Mouse (Mus musculus) urinary bladder, adult 2 months (tissue): ENCODE measurements around the gene Lpxn. TPM values are rescaled to one million over a fixed set of nuclear protein-coding genes. Genes with fewer than 3 reads are reported as not detected.

Source experiments
- DNase-seq: peaks from one replicate; pipeline ENCODE4 v3.0.0; 2022; ENCODE audit warnings: low spot score
- polyA plus RNA-seq: library from polyadenylated mRNA; depleted of rRNA; stranded (reverse); fragments of >200 nt; gene quantifications from 2 replicates; pipeline ENCODE4 v1.2.3, GENCODE M21; 2012; rRNA removed

Lpxn gene
- polyA plus RNA-seq = 4.3 and 5.1 TPM in 2 replicates

DNA sequence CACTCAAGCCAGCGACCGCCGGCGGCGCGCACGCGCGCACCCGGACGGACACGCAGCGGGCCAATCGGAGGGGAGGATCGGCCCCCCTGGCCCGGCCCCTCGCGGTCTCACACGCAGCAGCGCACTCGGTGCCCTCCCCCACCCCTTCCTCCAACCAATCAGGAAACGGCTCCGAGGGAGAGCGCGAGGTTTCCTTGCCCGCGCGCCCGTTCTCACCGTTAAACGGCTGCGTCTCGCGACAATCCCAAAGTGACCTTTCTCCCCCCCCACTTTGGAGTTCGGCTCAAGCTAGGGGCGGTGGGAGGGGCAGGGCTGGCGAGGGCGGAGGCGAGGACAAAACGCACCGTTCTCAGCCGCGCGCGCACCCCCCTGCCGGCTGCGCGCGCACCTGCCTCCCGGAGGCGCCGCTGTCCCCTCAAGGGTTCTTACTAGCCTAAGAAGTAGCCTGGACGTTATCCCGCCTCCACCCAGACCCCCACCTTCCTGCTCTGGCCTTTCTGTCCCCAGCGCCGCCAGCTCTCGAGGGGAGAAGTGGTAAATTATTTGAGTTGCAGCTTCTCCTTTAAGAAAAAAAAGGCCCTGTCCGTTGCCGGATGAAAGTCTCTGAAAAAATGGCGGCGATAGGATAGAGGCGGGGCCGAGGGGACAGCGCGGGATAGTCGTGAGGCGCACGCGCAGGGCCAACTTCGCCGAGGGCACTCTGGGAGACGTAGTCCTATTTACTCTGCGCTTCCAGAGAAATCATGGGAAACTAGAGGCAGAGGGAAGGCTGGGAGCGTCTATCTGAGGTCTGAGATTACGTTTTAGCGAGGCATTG is at the start of gene Lpxn, which contains the start of gene Zfp91:
Lpxn (plus strand) TSS at position 683 of the 817 bp plus-strand sequence.
Zfp91 (minus strand) TSS at position 616 of the 817 bp plus-strand sequence.
- peak; percentile 83 for DNase-seq

DNA sequence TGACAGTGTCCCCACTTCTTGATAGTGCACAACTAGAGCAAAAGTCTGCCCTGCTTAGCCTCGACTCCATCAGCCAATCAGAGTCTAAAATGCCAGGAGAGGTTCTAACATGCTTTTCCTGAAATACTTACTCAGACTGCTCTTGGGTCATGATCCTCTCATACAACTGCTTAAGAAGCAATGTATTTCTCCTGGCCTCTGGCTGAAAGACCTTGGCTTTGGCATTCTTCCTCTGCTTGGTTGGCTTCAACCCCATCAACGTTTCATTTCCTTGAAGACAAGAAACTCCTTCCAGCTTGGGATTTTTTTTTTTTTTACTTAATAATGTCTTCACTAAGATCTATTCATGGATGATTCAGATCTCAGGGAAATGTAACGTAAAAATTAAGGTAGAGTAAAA is 39.7 kb upstream of the Lpxn start:
- no peak for DNase-seq

DNA sequence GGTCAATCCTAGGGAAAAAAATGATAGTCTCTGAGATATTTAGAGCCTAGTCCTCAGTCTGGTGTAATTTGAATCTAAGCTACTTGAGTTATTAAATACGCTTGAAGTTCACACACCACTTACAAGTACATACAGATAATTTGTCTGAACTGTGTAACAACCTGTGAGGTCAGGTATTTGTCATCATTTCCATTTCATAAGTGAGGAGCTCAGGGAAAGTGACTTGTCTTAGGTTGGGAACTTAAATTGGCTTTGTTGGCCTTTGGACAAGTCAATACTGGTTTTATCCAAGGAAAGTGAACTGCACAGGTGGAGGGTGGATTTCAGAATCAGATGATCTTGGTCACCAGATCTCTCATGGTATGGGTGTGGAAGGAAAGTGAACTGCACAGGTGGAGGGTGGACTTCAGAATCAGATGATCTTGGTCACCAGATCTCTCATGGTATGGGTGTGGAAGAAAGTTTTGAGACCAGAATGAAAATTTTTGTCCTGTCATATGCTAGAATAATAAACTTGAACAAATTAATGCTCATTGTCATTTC is 37.0 kb upstream of the Lpxn start:
- no peak for DNase-seq

DNA sequence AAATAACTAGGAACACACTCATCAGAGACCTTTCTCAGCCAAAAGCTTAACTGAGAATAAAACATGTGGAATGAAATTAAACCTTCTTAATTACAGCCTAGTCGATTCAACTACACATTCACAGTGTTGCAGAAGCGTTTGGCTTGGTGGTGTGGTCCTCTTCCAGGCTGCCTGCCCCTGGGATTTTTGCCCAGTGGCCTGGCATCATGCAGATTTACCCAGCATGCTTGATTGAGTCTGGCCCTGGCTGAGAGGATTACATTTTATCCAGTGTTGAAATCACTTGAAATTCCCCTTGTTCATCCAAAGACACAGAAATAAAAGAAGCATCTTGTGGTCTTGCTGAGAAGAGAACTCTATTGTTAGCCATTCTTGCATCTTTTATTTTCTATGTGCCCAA is 36.3 kb upstream of the Lpxn start:
- no peak for DNase-seq

DNA sequence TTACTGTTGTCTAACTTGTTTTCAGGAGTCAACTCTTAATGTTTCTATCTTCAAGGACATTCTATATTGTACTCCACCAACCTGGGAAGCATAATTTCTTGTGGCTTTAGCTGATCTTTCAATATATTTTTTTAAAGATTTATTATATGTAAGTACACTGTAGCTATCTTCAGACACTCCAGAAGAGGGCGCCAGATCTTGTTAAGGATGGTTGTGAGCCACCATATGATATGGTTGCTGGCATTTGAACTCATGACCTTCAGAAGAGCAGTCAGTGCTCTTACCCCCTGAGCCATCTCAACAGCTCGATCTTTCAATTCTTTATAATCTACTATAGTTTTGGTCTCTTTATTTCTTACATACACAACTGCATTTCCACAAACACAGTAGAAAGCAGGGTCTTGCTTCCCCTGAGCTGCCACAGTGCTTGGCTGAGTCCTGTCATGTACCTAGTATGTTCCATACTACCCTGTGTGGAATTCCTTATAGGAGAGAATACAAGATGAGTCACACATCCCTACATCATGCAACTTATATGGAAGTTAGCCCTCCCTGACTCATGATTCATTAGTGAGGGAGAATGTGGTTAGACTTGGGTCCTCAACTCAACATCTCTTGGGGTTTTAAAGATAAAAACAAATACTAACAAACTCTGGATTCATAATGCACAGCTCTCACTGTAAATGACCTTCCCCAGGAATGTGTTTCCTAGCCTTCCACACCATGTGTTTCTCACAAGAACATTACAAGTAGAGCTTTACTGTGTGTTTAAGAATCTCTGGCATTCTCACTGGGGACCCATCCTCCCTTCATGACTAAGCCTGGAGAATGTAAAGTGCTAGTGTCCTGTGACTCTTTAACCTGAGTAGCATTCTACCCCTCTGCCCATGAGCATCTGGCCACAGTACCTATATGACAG is 33.5 kb upstream of the Lpxn start:
- no peak for DNase-seq

DNA sequence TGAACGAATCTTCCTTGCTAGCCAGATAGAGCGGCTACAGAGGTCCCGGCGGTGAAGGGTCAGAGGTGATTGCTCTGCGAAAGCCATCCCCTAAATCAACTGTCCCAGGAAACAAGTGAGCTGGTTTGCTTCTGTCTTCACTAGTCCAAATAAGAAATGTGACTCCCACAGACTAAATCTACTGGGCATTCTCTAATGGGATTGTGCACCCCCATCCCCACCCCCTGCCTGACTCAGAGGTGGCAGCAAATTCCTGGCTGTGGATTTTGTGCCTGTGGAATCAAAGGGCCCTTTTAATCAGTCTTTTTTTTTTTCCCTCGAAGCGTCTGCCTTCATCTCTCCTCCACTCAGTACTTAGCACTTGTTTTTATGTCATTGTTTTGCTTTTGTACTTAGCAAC is 30.7 kb upstream of the Lpxn start, which contains the start of gene Cntf:
Cntf (minus strand) TSS at position 325 of the 400 bp plus-strand sequence.
- DNase-seq = no peak

DNA sequence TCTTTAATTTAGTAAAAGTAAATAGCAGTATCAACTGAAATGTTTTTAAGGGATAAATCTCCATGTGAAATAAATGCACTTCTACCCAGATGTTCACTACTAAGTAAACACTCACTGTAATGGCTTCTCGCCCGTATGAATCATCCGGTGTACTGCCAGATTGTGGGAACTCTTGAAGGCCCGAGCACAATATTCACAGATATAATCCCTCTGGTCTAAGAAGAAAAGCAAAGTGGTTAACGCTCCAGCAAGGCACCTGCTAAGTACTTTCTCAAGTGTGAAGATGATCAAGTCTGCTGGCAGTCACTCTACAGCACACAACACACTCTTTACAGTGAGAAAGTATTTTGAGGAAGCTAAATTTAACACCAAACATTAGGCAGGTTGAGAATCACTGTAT is 25.1 kb upstream of the Lpxn start:
- no peak for DNase-seq

DNA sequence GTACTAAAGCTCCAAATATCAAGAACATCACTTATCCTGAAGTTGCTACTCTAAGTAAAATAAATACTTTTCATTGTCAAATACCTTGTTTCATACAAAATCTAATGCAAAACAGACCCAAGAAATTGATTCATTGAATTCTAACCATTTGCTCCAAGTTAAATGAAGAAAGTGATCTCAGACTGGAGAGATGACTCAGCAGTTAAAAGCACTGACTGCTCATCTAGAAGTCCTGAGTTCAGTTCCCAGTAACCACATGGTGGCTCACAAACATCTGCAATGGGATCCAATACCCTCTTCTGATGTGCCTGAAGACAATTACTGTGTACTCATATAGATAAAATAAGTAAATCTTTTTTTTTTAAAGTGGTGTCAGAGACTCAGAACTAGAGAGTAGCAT is 15.6 kb upstream of the Lpxn start:
- no peak for DNase-seq

DNA sequence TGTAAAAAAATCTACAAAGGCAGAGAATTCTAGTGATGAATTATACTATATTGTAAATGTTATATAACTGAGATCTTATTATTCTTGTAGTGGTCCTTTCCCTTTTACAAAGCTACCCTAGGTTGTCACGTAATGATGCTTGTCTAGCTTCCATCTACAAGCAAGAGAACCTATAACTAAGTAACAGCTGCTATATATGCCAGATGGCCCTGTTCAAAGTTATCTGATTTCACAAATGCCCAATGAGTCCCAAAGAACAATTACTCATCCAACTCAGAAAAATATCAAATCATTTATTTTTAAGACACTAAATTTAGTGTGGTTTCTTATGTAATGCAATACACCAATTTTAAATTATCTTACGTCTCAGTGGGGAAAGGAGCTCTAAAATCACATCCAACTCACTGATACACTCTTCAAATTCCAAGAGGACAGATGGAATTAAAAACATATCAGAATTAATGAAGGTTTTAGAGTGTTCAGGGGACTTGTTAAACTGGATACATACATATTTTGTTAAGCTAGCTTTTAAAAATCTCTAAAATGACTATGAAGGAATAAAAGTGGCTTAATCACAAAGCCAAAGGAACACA is 9.1 kb upstream of the Lpxn start:
- DNase-seq = no peak

DNA sequence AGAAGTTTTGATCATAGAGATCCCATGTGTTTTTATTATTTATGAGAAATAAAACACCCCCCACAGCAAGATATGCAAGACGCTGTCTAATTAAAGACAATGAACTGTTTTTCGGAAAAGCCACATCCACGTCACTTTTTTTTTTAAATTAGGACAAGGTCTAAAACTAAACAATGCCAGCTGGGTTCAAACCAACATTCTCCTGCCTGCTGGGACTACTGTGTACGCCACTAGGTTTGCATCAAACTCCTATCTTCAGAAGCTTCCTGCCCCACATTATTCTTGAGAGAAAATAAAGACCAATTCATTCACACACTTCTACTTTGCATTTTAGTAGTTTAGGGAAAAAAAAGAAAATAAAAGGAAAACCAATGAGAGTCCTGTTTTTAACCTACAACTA is 8.3 kb upstream of the Lpxn start:
- DNase-seq = no peak

DNA sequence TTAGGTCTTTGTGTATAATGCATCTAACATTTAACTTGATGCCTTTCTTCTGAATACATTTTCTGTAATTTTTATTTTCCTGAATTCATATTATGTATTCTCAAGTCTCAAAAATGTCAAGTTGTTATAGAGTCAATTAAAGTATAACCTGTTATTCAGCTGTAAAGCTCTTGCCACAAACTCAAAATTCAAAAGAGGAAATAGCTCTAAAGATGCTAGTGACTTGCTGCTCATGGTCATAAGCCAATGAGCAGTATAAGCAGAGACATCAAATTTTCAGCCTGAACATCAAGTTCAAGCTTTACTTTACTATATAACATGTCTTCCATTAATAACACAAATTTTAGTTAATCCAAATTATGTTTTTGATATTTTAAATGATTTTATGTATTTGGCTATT is 3.6 kb upstream of the Lpxn start:
- DNase-seq = no peak

DNA sequence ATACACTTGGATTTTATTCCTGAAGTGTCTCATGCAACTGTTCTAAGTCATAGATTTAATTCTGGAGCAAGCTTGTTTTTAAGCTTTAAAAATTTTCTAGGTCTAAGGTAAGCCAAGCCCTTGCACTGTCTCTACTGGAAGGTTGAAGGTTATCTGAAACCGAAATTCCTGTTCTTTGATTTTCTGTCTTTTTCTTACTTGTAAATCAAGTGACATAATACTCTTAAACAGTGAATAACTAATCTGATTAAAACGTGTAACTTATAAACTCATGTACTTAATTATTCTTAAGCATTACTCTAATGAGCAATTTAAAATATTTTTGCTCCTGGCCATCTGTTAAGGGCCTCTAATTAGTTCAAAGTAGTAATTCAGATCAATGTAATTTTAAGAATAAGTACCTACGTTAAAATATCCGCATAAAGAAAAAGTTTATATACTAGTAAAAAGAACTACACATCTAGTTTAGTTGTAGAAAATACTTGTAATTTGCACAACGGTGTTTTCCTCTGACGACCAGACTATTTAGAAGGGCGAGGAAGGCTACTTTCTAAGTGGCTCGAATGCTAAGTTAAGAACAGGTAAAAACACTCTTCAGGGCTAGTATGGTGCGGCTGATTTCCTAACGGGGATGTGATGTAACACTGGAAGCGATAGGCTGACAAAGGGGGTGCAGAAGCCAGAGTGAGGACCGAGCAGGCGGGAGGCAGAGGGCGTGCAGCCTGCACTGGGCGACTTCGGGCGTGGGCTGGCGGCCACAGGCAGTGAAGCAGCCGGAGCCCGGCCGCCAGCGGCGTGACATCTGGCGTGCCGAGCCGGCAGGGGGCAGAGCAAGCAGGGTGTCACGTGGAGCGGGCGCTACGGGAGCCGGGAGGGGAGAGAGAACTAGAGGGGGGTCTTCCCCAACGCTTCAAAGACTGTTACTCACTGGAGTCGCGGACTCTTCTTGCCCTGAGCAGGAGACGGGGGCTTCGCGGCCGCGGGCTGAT is 1.6 kb upstream of the Lpxn start:
- peak; percentile 98 for DNase-seq

DNA sequence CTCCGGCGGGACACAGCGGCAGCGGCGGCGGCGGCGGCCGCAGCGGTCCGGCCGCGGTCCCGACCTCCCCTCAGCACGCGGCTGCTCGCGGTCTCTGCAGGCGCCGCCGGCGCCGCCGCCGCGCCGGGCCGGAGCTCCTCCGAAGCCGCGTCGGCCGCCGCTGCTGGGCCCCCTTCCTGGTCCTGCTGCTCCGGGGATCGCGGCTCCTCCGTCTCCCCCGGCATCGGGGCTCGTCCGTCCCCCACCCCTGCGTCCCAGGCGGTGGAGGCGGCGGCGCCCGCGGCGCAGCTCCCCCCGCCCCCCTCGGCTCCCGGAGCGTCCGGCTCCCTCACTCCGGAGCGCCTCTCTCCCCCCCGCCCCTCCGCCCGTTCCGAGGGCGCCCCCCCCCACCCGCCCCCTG is 883 bp upstream of the Lpxn start:
- DNase-seq = no peak

DNA sequence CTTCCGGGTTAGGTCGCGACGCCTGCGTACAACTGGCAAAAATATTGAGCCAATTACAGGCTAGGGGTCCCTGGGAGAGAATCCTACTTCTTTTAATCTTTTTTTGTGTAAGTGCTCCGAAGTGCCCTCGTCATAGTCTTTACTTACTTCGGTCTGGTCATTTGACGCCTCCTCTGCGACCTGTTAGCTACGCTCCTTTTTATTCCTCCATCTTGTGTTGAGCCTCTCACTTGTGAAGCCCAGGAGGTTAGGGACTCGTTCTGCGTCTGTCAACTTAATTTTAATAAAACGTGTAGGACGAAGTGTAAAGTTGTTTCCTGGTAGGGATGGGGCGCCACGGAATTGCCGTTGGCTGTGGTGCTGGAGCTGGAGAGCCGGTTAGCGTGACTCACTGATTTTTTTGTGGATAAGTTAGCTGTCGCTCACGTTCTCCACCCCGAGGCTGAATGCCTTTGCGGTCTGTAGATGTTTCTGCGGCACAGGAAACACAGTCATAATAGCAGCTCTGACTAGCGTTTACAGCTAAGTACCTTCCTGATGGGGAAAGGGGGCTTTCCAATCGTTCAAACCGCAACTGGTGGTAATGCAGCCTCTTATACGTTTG is 437 bp downstream of the Lpxn start:
- peak; percentile 51 for DNase-seq

DNA sequence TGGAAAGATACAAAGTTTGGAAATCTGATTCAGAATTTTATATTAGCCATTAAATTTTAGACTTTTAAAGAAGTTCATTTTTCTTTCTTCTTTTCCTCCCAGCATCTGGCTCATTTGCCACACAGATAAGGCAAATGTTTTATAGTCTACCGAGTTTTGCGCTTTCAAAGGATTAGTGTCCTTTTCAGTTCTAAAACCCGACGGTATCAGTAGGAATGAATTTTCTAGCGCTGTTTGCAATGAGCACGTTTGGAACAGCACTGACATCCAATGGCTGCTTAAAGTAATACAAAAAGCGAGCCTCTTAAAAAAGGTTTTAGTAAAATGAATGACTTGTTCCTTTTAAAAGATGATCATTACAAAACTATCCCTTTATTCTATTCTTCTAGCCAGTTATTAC is 1.1 kb downstream of the Lpxn start:
- no peak for DNase-seq

DNA sequence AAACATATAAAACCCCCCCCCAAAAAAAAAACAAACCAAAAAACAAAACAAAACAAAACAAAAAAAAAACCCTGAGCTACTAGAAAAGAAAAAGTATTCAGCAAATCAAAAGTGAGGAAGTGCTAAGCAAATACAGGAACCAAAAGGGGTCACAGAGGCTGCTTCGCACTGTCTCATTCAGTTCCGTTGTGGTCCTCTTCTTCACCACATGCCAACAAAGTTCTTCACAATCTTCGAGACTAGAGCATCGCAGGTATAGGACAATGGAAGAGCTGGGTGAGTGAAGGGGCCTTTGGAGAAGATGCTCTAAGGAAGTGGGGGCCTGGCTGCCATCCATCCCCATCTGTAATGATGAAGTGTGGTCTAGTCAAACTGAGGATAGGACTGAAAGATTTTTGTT is 2.4 kb downstream of the Lpxn start:
- no peak for DNase-seq

DNA sequence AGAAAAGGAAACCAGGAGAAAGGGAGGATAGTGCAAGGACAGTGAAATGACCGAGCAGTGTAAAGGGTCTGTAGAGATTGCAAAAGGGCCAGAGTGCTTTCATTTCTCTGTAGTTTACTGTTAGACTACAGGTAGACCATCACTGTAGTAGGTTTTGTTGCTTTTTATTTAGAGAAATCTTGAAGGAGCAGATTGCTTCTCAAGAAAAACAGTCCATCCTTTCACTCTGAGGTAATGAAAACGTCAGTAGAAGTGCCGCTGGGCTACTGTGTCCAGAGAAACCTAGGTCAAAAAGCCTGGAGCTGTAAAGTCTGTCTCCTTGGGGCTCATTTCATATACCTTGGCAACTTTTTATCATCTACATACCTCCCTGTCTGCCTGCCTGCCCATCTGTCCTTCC is 3.1 kb downstream of the Lpxn start:
- DNase-seq = no peak

DNA sequence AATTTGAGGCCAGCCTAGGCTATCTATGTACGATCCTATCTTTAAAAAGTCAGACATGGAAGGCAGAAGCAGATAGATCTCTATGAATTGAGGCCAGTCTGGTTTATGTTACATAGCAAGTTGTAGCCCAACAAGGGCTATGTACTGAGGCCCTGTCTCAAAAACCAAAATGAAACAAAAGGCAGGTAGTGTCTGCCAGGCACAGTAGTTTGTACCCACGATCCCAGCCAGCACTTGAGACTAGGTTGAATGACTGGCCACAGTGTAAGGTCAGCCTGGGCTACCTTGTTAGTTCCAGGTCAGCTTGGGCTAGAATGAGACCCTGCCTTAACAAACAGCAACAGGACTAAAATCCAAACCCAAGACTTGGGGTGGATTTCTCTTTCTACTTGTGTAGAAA is 4.6 kb downstream of the Lpxn start:
- DNase-seq = no peak

DNA sequence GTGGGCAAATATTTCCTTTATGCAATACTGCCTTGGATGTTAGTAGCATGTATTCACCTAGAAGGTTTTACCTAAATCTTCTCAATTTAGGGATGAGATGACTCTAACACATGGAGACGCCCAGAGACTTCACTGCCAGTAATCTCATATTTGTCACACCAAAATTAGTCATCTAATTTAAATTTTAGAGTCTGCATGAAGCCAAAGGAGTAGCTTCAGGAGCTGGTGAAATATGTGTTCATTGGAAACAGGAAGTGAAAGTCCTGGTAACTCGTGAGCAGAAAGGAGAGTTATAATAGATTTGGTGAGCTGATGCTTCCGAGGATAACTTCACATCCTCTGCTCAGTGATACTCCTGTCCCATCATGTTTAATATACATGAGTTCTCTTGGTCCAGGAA is 5.1 kb downstream of the Lpxn start:
- no peak for DNase-seq

DNA sequence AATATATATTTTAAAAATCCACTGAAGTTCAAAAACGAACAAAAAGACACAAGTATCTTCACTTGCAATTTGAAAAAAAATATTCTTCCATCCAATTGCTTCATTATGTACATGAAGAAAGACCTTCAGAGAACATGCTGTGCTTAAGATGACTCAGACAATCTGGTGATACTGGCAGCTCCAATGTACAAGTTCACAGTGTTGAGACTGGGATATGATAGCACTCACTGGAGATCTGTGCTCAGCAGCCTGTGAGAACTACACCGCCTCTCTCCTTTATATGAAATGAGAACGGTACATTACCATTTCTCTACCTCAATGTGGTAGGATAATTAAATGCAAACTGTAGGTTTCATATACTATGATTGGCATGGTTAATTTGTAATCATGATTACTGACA is 6.8 kb downstream of the Lpxn start:
- no peak for DNase-seq
